Mouse (Mus musculus) bone marrow macrophage, adult 2 months (primary cell): Measurements from ENCODE around the gene Rnf43. TPM values are rescaled to one million over a fixed set of nuclear protein-coding genes. Genes with fewer than 3 reads are reported as not detected.

Experiments used
- H3K27ac ChIP-seq: 2 replicates; pipeline ENCODE4 v1.5.1; 2012; ENCODE audit warnings: low read depth, low read length; ENCODE audit not compliant: insufficient read depth
- H3K4me1 ChIP-seq: 2 replicates; pipeline ENCODE4 v1.6.1; 2012; ENCODE audit warnings: low read length; ENCODE audit not compliant: control insufficient read depth, insufficient read depth
- H3K4me3 ChIP-seq: 2 replicates; pipeline ENCODE4 v1.5.1; 2012; ENCODE audit warnings: mild to moderate bottlenecking, low read length, moderate library complexity; ENCODE audit not compliant: insufficient read depth
- CTCF ChIP-seq: IDR thresholded peaks from 2 replicates; pipeline ENCODE4 v1.5.1; 2012; ENCODE audit warnings: low read depth, mild to moderate bottlenecking, low read length, moderate library complexity
- POLR2A ChIP-seq: IDR thresholded peaks from 2 replicates; pipeline ENCODE4 v1.6.1; 2012; ENCODE audit warnings: mild to moderate bottlenecking, low read depth, low read length, borderline replicate concordance
- polyA plus RNA-seq: library from polyadenylated mRNA; stranded (reverse); fragments of >200 nt; gene quantifications from 2 replicates; pipeline ENCODE4 v1.2.4, GENCODE M21; 2012; ENCODE audit not compliant: missing spikeins, insufficient read depth, insufficient read length

The Rnf43 gene
- polyA plus RNA-seq, 1 experiment: not detected

GRCm38 (mm10) chr11:87755360-87756017, 93.0 kb downstream of the Rnf43 start:
- TF ChIP-seq CTCF (no peak), POLR2A (peak; percentile 30; the same call in 1 of the 2 replicates)
- H3K27ac ChIP-seq: peak overlapping the region; percentile 96
- H3K4me1 ChIP-seq: peaks cover 40% of the 10 kb centered on the region
- peak overlapping the region; percentile 90 for H3K4me3 ChIP-seq

GRCm38 (mm10) chr11:87756251-87756820, 93.8 kb downstream of the Rnf43 start:
- TF ChIP-seq POLR2A (no peak), CTCF (no peak)
- Histone ChIP-seq H3K4me3 (peak overlapping the region; percentile 90), H3K27ac (peak overlapping the region; percentile 96), H3K4me1 (peaks cover 32% of the 10 kb centered on the region)

GRCm38 (mm10) chr11:87757001-87757954, 94.8 kb downstream of the Rnf43 start:
- TF ChIP-seq POLR2A (no peak), CTCF (no peak)
- H3K4me3 ChIP-seq: peak overlapping the region; percentile 90
- H3K27ac ChIP-seq: peak overlapping the region; percentile 96
- peaks cover 22% of the 10 kb centered on the region for H3K4me1 ChIP-seq

GRCm38 (mm10) chr11:87758161-87758911, 95.8 kb downstream of the Rnf43 start:
- TF ChIP-seq POLR2A (no peak), CTCF (no peak)
- H3K27ac ChIP-seq: peak overlapping the region; percentile 40
- H3K4me1 ChIP-seq: peaks cover 21% of the 10 kb centered on the region
- H3K4me3 ChIP-seq: peak overlapping the region; percentile 90

DNA sequence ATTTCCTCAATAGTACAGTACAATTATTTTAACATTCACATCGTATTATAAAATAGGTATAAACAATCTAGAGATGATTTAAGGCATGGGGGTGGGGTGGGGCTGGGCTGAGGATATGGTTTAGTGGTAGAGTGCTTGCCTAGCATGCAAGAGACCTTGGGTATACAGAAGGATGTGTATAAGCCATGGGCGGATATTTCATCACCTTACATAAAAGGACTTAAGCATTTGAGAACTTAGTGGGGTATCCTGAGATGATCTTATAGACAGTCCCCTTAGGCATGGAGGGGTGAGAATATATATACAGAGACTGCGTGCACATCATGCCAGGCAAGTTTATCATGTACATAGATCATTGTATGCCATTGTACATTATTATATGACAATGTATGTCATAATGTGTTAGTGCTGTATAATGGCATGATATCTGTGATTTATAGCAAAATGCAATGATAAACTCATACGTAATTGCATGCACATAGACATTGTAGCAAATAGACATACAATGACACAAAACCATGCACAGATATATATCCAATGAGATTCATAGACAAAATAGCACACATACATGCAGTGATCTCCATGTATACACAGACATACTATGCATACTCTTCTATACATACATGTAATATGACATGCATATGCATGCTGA, 96.6 kb downstream of the Rnf43 start:
- TF ChIP-seq CTCF (no peak), POLR2A (no peak)
- no peak overlapping the region for H3K4me3 ChIP-seq
- no peak overlapping the region for H3K27ac ChIP-seq
- peaks cover 16% of the 10 kb centered on the region for H3K4me1 ChIP-seq

DNA sequence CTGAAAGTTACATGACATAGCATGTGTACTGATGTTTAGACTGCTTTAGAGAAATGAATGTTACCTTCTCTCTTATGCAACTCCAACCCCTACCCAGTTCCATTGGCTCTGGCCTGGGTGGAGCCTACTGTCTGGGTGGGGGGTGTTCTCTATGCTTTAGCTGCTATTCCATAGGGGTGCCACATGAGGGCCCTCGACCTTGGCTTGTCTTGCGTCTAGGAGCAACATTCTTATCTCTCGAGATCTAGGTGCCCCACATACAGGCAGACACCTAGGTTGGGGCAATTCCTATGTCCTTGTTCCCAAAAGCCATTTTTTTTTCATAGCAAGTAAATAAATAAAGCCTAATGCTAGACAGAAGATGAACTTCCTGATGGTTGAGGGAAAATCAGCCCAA, 97.1 kb downstream of the Rnf43 start:
- Histone ChIP-seq H3K4me3 (no peak overlapping the region), H3K4me1 (peaks cover 11% of the 10 kb centered on the region), H3K27ac (no peak overlapping the region)
- no peak for TF ChIP-seq POLR2A
- TF ChIP-seq CTCF: peak; percentile 41

GRCm38 (mm10) chr11:87760301-87761081, 98.0 kb downstream of the Rnf43 start, which contains the start of gene Tspoap1:
Tspoap1 (plus strand) TSS chr11:87760541.
- Histone ChIP-seq H3K4me1 (peaks cover 6% of the 10 kb centered on the region), H3K27ac (no peak within 1 kb of the TSS), H3K4me3 (no peak within 1 kb of the TSS)
- TF ChIP-seq CTCF (no peak), POLR2A (0 out of 2 replicates have a peak, but pooled peaks have one; percentile 8)

DNA sequence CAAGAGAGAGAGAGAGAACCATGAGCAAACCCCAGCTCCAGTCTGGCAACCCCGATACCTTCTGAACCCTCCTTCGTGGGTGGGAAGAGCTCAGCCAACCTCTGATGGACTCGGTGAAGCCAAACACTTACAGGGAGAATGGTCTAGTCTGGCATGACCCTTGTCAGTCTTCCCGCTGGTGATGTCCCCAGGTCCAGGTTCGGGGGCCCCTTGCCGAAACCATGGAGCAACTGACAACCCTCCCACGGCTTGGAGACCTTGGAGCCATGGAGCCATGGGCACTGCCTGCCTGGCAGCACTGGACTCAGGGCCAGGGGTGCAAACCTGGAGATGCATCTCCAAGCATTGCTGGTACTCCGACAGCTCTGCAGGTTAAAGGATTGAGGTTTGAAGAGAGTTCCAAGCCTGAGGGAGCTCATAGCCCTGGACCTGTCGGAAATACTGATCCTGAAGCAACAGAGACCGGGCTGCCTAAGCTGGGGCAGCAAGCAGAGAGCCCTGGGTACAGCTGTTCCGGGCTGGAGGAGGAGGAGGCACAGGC, 98.7 kb downstream of the Rnf43 start:
- no peak overlapping the region for H3K4me3 ChIP-seq
- H3K27ac ChIP-seq: no peak overlapping the region

More for the DNA sequence above, 98.7 kb downstream of the Rnf43 start:
- peaks cover 6% of the 10 kb centered on the region for H3K4me1 ChIP-seq
- TF ChIP-seq POLR2A: no peak
- TF ChIP-seq CTCF: no peak
